Mouse (Mus musculus): ENCODE measurements around the gene Lbx2.

The Lbx2 gene

DNA sequence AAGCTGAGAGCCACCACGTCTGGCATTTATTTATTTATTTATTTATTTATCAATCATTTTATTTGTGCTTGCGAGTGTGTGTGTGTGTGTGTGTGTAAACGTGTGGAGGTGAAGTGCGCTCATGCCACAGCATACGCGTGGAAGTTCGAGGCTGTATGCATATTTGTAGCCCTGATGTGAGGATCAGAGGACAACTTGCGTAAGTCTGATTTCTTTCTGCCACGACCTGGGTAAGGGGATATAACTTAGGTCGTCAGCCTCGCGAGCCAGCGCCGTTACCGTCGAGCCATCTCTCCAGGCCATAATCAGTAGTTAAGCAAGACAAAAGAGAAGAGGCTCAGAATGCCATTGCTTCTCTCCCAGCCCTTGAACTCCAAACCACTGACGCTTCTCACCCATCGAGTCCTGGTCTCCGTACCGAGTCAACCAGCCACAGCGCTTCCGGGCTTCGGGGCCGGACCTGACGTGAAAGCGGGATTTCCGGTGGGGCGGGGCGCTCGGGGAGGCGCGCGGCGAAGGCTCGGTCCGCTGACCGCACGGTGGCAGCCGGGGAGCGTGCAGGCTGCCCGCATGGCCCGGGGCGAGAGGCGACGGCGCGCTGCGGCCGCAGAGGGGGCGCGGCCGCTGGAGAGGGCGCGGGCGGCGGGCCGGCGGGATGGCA lies 29.0 kb downstream of the Lbx2 start, which contains the start of gene Mogs:
Gene Mogs (plus strand): TSS at position 486 of the 661 bp plus-strand sequence.
- DNase-seq, result peak; percentile 99

DNA sequence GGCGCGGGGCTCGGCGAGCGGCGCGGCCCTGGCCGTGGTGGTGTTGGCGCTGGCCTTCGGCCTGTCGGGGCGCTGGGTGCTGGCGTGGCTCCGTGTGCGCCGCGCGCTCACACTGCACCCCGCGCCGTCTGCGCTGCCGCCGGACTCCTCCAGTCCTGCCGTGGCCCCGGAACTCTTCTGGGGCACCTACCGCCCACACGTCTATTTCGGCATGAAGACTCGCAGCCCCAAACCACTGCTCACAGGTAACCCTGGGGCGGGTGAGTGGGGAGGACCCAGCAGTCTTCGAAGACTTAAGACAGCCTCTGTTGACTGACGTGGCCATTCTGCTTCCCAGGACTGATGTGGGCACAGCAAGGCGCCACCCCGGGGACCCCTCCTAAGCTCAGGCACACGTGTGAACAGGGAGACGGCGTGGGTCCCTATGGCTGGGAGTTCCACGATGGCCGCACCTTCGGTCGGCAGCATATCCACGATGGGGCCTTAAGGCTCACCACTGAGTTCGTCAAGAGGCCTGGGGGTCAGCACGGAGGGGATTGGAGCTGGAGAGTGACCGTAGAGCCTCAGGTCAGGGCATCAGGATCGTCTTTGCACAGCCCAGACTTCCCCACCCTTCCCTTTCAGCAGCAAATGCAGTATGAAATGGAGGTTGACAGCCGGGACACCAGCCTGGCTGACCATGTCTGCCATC lies 29.7 kb downstream of the Lbx2 start:
- peak; percentile 94 for DNase-seq

DNA sequence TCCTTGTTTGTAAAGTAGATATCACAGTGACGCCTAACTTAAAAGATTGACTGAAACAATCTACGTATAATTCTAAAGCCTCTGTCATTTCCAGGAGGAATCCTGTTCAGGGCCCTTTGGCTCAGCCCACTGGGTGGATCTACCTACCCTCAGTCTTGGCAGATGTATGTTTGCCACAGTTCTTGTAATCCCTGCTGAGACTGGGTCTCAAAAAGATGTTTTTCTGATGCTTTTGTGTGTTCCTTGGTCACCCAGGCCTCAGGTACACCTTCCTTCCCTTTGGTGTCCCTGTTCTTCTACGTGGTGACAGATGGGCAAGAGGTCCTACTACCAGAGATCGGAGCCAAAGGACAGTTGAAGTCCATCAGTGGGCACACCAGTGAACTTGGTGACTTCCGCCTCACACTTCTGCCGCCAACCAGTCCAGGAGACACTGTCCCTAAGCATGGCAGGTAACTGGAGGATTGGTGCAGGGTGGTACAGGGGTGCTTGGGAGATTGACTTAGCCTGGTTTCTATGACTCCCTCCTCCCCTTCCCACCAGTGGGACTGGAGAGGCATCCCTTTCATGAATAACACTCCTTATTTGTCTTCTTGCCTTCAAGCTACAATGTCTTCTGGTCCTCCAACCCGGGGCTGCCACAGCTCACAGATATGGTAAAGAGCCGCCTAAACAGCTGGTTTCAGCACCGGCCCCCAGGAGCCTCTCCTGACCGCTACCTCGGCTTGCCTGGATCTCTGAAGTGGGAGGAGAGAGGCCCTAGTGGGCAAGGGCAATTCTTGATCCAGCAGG lies 30.4 kb downstream of the Lbx2 start:
- DNase-seq, result peak; percentile 90

DNA sequence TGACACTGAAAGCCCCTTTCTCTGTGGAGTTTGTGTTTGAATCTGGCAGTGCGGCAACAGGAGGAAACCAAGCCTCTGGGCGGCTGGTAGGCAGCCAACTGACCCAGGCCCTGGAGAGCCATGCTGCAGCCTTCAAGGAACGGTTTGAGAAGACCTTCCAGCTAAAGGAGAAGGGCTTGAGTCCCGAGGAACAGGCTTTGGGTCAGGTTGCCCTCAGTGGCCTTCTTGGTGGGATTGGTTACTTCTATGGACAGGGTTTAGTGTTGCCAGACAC lies 30.9 kb downstream of the Lbx2 start:
- DNase-seq, result peak; percentile 92

DNA sequence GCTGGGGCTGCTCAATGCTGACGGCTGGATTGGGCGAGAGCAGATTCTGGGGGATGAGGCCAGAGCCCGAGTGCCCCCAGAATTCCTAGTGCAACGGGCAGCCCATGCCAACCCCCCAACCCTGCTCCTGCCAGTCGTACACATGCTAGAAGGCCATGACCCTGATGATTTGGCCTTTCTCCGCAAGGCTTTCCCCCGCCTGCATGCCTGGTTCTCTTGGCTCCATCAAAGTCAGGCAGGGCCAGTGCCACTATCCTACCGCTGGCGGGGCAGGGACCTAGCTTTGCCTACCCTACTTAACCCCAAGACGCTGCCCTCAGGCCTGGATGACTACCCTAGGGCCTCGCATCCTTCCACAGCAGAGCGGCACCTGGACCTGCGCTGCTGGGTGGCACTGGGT lies 31.4 kb downstream of the Lbx2 start:
- DNase-seq, result peak; percentile 91

DNA sequence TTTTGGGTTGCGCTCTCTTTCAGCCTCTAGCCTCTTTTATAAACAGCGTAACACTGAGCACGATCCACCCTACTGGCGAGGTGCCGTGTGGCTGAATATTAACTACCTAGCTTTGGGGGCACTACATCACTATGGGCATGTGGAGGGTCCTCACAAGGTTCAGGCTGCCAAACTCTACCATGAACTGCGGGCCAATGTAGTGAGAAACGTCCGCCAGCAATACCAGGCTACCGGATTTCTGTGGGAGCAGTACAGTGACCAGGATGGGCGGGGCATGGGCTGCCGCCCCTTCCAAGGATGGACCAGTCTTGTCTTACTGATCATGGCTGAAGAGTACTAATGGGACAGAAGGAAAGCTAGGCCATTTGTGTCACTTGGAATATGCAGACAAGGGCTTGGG lies 32.2 kb downstream of the Lbx2 start:
- no peak for DNase-seq

DNA sequence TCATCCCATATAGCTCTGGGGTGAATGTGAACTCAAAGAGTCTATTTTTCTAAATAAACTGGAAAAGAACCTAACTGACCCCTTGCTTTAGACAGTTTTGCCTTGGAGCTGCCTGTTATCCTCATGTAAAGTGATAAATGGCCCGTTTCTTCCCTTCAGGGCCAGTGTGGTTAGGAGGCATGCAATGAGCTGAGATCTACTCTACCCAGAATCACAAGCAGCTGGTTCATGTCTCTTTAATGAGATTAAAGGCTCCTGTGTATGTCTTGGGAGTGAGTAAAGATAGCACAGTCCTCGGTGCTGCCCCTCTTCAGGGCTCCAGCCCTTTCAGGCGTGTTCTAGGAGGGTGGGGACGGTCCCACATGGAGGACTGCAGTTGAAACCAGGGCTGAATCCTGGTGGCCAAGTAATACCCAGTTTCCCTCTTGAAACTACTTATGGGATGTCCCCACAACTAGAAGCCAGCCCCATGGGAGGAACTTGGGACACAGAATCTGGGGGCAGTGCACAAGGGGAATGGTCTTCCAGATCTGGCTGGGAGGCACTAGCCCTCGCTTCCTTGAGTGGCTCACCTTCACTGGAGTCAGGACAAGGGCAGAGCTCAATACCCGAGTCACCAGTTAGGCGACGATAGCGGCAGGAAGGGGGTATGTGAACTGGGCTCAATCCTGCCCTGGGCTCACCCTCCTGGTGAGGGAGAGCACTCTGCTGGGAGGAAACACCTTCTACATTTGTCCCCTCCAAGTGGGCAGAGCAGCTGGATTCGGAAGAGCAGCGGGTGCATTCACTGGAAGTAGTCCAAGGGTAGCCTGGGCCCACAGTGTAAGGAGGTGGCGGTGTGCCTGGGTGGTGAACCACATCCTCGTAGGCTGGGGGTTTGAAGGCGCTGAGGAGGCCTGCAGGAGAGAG lies 32.9 kb downstream of the Lbx2 start:
- DNase-seq, result peak; percentile 89

DNA sequence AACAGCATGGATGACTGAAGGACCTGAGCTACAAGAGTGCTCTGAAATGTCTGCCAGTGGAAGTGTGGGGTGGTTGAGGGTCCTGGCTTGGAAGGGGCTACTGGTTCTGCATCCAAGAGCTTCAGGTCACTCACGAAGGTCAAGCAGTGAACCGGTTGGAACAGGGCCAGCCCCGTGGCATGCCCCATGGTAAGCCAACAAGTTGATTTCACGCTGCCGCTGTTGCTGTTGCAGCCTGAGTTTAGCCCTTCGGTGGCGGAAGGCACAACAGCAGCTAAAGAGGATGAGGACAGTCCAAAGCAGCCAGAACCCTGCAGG lies 33.5 kb downstream of the Lbx2 start:
- peak; percentile 90 for DNase-seq

DNA sequence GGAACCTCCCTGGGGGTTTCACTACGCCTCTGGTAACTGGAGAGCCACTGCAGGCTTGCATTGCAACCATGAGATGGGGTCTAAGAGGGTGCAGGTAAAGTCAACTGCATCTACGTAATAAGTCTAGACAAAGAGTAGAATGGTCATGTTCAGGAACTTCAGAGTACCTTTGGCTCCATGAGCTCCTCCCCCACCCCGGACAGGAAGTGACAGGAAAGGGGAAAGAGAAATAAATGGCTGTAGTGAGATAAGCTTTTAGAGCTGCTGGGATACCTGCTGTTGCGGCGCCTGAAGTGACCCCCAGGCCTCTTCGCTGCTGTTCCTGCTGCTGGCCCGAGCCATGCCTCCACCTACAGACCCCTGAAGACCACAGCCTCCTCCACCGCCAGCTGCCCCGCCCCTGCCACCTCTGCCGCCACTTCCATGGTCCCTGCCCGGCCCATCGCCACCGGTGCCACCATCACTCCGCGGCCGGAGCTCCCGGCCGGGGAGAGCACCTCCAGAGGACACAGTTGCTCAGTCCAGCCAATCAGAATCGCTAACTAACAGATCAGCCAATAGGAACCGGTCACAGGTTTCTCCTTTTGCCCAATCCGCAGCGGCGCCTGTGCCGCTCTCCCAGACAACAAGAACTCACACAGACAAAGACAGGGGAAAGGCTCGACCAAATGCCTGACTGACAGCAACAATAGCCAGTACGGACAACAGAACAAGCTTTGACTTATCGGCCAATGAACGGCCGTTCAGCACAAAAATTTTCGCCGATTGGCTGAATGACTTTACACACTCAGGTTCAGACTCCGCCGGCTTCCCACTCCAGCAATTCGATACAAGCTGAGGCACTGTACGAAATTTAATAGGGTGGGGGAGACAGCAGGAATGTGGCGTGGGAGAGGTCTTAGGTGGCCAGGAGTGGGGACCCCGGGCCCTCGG lies 35.0 kb downstream of the Lbx2 start, which contains the start of gene Wbp1:
Gene Wbp1 (minus strand): TSS at position 630 of the 933 bp plus-strand sequence.
- DNase-seq, result peak; percentile 100

DNA sequence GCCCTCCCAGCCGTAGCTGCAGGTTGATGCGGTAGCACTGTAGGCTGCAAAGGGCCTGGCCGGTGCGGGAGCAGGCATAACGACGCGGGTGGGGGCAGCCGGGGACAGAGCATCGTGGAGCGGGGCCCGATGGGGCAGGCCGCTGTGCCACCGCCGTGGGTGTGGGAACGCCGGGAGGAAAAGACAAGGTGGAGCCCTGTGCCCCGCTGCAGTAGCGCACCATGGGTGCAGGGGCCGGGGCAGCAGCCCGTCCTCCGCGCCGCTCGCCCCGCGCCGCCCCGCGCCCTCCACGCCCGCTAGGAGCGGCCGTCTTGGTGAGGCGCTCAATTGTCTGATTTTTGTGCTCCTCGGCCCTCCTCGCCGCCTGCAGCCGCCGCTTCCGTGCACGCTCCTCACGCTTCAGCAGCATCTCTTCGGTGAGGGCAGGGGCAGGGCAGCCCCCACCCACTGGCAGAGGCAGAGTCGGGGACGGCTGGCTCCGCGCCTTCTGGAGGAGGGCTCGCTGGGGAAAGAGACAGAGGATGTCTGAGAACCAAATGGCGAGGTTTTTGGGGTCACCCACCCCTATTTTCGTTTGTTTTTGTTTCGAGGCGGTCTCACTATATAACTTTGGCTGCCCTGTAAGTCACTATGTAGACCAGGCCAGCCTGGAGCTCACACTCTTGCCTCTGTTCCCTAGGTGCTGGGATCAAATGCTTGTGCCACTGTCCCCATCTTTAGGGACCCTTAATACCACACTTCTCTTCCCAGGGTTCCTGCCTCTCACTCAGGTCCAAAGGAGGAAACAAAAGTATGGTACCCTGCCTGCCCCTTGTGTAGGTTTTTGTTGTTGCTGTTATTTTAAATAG lies 35.9 kb downstream of the Lbx2 start:
- peak; percentile 94 for DNase-seq

DNA sequence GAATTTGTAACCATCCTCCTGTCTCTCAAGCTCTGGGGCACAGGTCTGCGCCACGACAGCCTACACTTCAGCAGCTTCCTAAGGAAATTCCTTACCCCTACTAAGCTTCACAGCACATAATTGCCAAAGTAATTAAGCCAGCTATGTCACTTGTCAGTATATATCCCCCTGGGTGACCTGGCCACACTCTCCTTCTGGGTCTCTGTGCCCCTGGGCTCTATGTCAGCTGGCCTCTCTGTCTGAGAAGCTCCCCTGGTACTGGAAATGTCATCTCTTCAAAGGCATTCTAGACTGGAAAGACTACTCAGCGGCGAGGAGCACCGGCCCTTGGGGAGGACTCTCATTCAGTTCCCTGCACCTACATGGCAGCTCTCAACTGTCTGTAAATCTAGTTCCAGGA lies 36.8 kb downstream of the Lbx2 start:
- DNase-seq, result peak; percentile 91

DNA sequence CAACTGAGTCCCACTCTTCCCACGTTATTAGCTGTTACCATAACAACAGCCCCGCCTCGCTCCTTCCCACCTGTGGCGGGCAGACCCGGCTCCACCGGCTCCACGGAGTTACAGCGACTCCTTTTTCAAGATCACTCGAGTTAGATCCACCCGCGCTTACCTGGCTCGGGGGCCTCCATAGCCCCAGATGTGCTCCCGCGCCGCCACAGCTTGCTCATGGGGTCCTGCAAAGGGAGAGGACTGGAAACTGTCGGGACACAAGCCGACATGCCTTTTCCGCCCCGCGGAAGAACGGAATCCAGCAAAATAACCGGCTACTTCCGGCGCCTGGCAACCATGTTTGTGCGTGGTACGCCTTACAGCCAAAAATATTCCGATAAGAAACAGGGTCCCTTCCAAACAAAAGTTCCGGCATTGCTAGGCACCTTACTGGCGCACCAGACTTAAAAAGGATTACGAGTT lies 38.7 kb downstream of the Lbx2 start:
- DNase-seq, result peak; percentile 99

DNA sequence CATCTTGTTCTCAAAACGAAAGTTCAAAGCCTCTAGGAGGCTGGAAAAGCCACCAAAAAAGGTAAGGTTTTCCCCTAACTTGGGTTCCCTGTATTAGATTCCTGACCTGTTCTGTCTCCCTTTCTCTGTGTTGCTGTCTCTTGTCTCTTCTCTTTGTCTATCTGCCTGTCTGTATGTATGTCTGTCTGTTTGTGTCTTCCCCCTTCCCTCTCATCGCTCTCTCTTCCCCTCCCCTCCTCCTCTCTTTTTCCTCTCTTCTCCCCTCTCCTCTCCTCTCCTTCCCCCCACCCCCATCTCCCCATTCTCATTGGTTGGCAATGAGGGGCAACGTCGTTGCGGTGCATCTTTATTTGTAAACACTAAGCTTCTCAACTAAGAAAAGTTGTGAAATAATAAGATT lies 39.2 kb downstream of the Lbx2 start, which contains the start of gene Ino80b:
Gene Ino80b (minus strand): TSS at position 101 of the 400 bp plus-strand sequence.
- DNase-seq, result no peak

DNA sequence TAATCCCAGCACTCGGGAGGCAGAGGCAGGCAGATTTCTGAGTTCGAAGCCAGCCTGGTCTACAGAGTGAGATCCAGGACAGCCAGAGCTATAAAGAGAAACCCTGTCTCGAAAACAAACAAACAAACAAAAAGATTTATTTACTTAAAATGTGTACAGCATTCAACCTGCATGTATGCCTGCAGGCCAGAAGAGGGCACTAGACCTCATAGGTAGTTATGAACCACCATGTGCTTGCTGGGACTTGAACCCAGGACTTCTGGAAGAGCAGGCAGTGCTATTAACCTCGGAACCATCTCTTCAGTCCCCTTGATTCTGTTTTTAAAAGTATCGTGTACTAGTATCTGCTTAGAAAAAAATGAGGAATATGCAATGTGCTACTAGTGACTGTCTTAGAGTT lies 41.3 kb downstream of the Lbx2 start:
- DNase-seq, result no peak

DNA sequence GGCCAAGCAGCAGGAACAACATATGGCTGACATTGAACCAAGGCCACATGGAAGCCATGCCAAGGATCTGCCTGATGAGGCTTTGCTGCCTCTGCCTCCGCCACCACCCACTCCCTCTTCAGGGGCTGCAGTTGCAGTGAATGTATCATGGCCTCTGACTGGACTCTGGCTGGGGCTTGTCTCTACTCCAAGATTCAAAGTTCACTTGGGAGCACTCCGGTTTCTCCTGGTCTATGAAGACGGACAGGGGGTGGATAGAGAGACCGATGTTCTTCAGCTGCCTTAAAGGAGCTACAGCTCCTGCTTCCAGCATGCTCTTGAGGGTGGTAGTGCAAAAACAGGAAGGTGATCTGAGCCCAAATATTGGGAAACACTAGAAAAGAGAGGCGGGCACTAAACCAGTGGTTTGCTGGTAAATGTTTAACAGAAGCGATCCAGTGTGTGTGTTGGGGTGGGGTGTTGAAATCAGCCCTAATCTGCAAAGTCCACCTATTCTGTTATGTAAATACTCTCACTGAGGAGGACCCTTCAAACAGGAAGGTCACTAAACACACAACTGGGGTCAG lies 45.4 kb downstream of the Lbx2 start:
- no peak for DNase-seq

DNA sequence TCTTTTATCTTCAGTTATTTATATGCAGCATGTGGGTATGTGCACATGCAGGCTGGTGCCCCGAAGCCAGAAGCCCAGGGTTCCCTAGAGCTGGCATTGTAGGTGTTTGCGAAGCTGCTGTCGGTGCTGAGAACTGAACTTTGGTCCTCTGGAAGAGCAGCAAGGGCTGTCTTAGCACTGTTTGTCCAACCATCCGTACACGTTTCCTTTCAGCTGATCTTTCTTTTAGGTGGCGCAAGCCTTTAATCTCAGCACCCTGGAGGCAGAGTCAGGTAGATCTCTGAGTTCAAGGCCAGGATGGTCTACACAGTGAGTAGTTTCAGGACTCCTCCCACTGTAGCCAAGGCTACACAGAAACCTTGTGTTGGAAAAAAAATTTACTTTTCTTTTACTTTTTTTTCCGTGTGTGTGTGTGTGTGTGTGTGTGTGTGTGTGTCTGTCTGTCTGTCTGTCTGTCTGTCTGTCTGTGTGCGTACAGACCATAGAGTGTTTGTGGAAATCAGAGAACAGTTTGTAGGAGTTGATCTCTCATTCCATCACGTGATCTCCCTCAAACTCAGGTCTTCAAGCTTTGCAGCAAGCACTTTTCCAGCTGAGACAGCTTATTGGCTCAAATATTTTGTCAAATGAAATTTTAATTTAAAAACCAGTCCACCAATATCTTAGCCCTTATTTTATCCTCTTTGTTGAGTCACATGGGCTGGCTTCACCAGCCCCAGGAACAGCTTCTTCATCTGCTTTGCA lies 46.2 kb downstream of the Lbx2 start:
- DNase-seq, result no peak

DNA sequence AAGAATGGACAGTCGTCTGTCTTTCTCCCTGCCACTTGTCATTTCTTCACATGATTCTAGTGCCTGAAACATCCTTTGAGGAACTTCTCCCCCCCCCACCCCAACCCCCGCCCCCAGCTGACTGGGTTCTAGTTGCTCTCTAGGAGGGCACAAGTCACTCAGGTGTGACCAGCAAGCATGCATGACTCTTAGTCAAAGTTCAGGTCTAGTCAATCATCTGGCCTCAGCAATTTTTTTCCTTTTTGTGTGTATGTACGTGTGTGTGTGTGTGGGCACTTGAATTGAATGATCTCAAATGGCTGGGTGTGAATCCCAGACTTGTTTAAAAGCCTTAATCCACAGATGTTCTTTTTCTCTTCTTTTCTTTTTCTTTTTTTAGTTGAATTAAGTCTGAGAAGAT lies 48.1 kb downstream of the Lbx2 start:
- no peak for DNase-seq

DNA sequence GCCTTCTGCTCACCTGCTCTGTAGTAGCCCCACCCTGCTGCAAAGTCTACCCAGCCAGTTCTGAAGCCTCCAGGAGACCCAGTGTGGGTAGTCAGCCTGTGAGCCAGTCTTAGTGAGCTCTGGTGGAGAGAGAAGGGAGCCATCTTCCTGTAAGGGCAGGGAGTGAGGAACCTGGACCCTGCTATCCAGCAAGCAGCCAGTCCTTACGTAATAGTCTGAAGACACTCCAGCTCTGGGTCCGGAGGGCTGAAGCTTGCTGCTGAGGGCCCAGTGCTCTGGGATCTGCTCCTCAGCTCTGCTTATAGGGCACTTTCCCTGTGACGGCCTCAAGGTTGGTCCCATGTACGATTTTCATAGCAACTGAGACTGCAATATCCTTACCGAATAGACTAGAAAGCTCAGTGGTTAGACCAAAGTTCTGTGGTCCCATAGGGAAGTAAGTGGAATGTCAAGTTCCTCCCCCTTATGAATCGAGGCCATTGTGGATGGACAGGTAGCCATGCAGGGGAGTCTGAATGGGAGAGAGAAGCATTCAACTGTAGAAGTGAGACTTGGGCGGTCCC lies 48.9 kb downstream of the Lbx2 start, which contains the start of gene Rtkn:
Gene Rtkn (plus strand): TSS at position 513 of the 563 bp plus-strand sequence.
- peak; percentile 94 for DNase-seq

DNA sequence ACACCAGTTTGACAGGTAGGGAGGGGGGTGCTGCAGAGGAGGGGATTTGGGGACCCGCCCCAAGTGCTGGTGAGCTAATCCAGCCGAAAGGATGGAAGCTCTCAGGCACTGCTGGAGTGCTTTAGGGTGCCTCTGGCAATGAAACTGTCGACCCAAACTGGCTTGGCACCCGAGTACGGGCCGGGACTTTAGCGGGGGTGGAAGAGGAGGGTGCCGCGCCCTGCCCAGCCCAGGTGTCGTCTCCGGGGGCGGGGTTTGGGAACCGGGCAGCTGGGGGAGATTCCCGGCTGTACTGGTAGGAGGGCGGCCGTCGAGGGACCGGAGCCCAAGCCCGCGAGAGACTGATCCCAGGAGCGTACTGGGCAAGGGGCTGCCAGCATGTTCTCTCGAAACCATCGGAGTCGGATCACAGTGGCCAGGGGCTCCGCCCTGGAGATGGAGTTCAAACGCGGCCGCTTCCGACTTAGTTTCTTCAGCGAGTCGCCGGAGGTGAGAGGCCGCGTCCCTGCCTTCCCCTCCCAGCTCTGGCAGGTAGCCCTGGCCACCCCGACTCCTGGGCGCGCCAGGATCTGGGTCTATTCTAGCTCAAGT lies 49.5 kb downstream of the Lbx2 start:
- peak; percentile 96 for DNase-seq
